Mouse (Mus musculus): ENCODE results near the gene Khsrp. TPM values are rescaled to one million over a fixed set of nuclear protein-coding genes. Genes with fewer than 3 reads are reported as not detected.

Gene Khsrp
- polyA plus RNA-seq, 1 experiment from 2014 or later, result 44.9 TPM

GRCm38 (mm10) chr17:56988441-56988840 is 42.9 kb downstream of the Khsrp start:
- peaks cover 6% of the 10 kb centered on the region; the same call in 1 of the 2 replicates for H3K4me1 ChIP-seq (ENCODE audit: control insufficient read depth, insufficient read depth, low read length)
- no peak overlapping the region for H3K4me3 ChIP-seq (ENCODE audit: low read depth, low read length)
- H3K9me3 ChIP-seq (ENCODE audit: control insufficient read depth, low read length), result no peaks in the 10 kb centered on the region
- no peak overlapping the region for H3K27ac ChIP-seq (replicated peaks; ENCODE audit: low read depth, low read length)
- no peaks in the 10 kb centered on the region for H3K27me3 ChIP-seq (replicated peaks; ENCODE audit: control insufficient read depth, insufficient read depth, low read length)
- peaks cover 14% of the 10 kb centered on the region for H3K36me3 ChIP-seq (ENCODE audit: control insufficient read depth, insufficient read depth, low read length)
- no peak overlapping the region for H3K4me2 ChIP-seq (ENCODE audit: low read depth, low read length)
- ATAC-seq (ENCODE audit: low read depth) (no peak), DNase-seq (ENCODE audit: low spot score) (no peak)
- 80% methylated on average over 7 of the region's 7 CpGs for WGBS
- no peak overlapping the region for H3K9ac ChIP-seq (ENCODE audit: low read depth, low read length)

GRCm38 (mm10) chr17:56986105-56986805 is 45.1 kb downstream of the Khsrp start:
- WGBS, result 64% methylated on average over 3 of the region's 3 CpGs
- H3K4me1 ChIP-seq (ENCODE audit: control insufficient read depth, insufficient read depth, low read length), result peaks cover 6% of the 10 kb centered on the region; the same call in 1 of the 2 replicates
- DNase-seq (ENCODE audit: low spot score), result no peak

GRCm38 (mm10) chr17:56985656-56986055 is 45.7 kb downstream of the Khsrp start:
- no peaks in the 10 kb centered on the region for H3K36me3 ChIP-seq (ENCODE audit: control insufficient read depth, insufficient read depth, low read length)
- H3K4me2 ChIP-seq (ENCODE audit: low read depth, low read length), result no peak overlapping the region
- no peak for DNase-seq (ENCODE audit: low spot score)
- no peak overlapping the region for H3K4me3 ChIP-seq (ENCODE audit: low read depth, low read length)
- no peak overlapping the region for H3K27ac ChIP-seq (replicated peaks; ENCODE audit: low read depth, low read length)
- 70% methylated on average over 3 of the region's 3 CpGs for WGBS
- no peaks in the 10 kb centered on the region for H3K9me3 ChIP-seq (ENCODE audit: control insufficient read depth, low read length)
- no peaks in the 10 kb centered on the region for H3K27me3 ChIP-seq (replicated peaks; ENCODE audit: control insufficient read depth, insufficient read depth, low read length)
- ATAC-seq (ENCODE audit: low read depth), result no peak
- no peak overlapping the region for H3K9ac ChIP-seq (ENCODE audit: low read depth, low read length)
- peaks cover under 1% of the 10 kb centered on the region; the same call in 1 of the 2 replicates for H3K4me1 ChIP-seq (ENCODE audit: control insufficient read depth, insufficient read depth, low read length)

More at GRCm38 (mm10) chr17:56986105-56986805, 45.1 kb downstream of the Khsrp start:
- Histone ChIP-seq H3K9ac (ENCODE audit: low read depth, low read length) (no peak overlapping the region), H3K4me3 (ENCODE audit: low read depth, low read length) (no peak overlapping the region), H3K9me3 (ENCODE audit: control insufficient read depth, low read length) (no peaks in the 10 kb centered on the region), H3K4me2 (ENCODE audit: low read depth, low read length) (no peak overlapping the region), H3K27me3 (replicated peaks; ENCODE audit: control insufficient read depth, insufficient read depth, low read length) (no peaks in the 10 kb centered on the region), H3K27ac (replicated peaks; ENCODE audit: low read depth, low read length) (no peak overlapping the region), H3K36me3 (ENCODE audit: control insufficient read depth, insufficient read depth, low read length) (no peaks in the 10 kb centered on the region)
- ATAC-seq (ENCODE audit: low read depth), result no peak

- ATAC-seq (ENCODE audit: low read depth), result no peak
- no peak overlapping the region for H3K27ac ChIP-seq (replicated peaks; ENCODE audit: low read depth, low read length)
- no peak overlapping the region for H3K4me3 ChIP-seq (ENCODE audit: low read depth, low read length)
- no peaks in the 10 kb centered on the region for H3K36me3 ChIP-seq (ENCODE audit: control insufficient read depth, insufficient read depth, low read length)
- H3K9me3 ChIP-seq (ENCODE audit: control insufficient read depth, low read length), result no peaks in the 10 kb centered on the region
- no peak for DNase-seq (ENCODE audit: low spot score)
- H3K4me2 ChIP-seq (ENCODE audit: low read depth, low read length), result no peak overlapping the region
- no peaks in the 10 kb centered on the region for H3K27me3 ChIP-seq (replicated peaks; ENCODE audit: control insufficient read depth, insufficient read depth, low read length)
- WGBS, result 67% methylated on average over 9 of the region's 9 CpGs
- no peak overlapping the region for H3K9ac ChIP-seq (ENCODE audit: low read depth, low read length)
- no peaks in the 10 kb centered on the region for H3K4me1 ChIP-seq (ENCODE audit: control insufficient read depth, insufficient read depth, low read length)
Measured at GRCm38 (mm10) chr17:56984886-56985285, 46.4 kb downstream of the Khsrp start.

- no peak for ATAC-seq (ENCODE audit: low read depth)
- Histone ChIP-seq H3K9ac (ENCODE audit: low read depth, low read length) (no peak within 1 kb of the TSS), H3K4me1 (ENCODE audit: control insufficient read depth, insufficient read depth, low read length) (no peaks in the 10 kb centered on the region), H3K4me2 (ENCODE audit: low read depth, low read length) (no peak within 1 kb of the TSS), H3K4me3 (ENCODE audit: low read depth, low read length) (no peak within 1 kb of the TSS), H3K27ac (replicated peaks; ENCODE audit: low read depth, low read length) (no peak within 1 kb of the TSS), H3K27me3 (replicated peaks; ENCODE audit: control insufficient read depth, insufficient read depth, low read length) (no peaks in the 10 kb centered on the region), H3K9me3 (ENCODE audit: control insufficient read depth, low read length) (no peaks in the 10 kb centered on the region), H3K36me3 (ENCODE audit: control insufficient read depth, insufficient read depth, low read length) (no peaks in the 10 kb centered on the region)
- WGBS, result 67% methylated on average over 5 of the region's 5 CpGs
- DNase-seq (ENCODE audit: low spot score), result no peak
Measured at GRCm38 (mm10) chr17:56982013-56982412, 49.3 kb downstream of the Khsrp start, which contains the start of gene Acer1. Gene Acer1, minus strand, starts transcription at chr17:56982126.

GRCm38 (mm10) chr17:56981049-56981448 is 50.3 kb downstream of the Khsrp start:
- DNase-seq (ENCODE audit: low spot score) (no peak), ATAC-seq (ENCODE audit: low read depth) (no peak)
- no peak overlapping the region for H3K4me2 ChIP-seq (ENCODE audit: low read depth, low read length)
- H3K9me3 ChIP-seq (ENCODE audit: control insufficient read depth, low read length), result no peaks in the 10 kb centered on the region
- 74% methylated on average over 7 of the region's 7 CpGs for WGBS
- H3K27ac ChIP-seq (replicated peaks; ENCODE audit: low read depth, low read length), result no peak overlapping the region
- H3K4me1 ChIP-seq (ENCODE audit: control insufficient read depth, insufficient read depth, low read length), result no peaks in the 10 kb centered on the region
- H3K27me3 ChIP-seq (replicated peaks; ENCODE audit: control insufficient read depth, insufficient read depth, low read length), result no peaks in the 10 kb centered on the region
- no peaks in the 10 kb centered on the region for H3K36me3 ChIP-seq (ENCODE audit: control insufficient read depth, insufficient read depth, low read length)
- no peak overlapping the region for H3K4me3 ChIP-seq (ENCODE audit: low read depth, low read length)
- no peak overlapping the region for H3K9ac ChIP-seq (ENCODE audit: low read depth, low read length)

- Histone ChIP-seq H3K9ac (ENCODE audit: low read depth, low read length) (no peak overlapping the region), H3K4me3 (ENCODE audit: low read depth, low read length) (no peak overlapping the region), H3K4me2 (ENCODE audit: low read depth, low read length) (no peak overlapping the region), H3K36me3 (ENCODE audit: control insufficient read depth, insufficient read depth, low read length) (no peaks in the 10 kb centered on the region), H3K4me1 (ENCODE audit: control insufficient read depth, insufficient read depth, low read length) (no peaks in the 10 kb centered on the region), H3K9me3 (ENCODE audit: control insufficient read depth, low read length) (no peaks in the 10 kb centered on the region), H3K27me3 (replicated peaks; ENCODE audit: control insufficient read depth, insufficient read depth, low read length) (no peaks in the 10 kb centered on the region), H3K27ac (replicated peaks; ENCODE audit: low read depth, low read length) (no peak overlapping the region)
- DNase-seq (ENCODE audit: low spot score) (no peak), ATAC-seq (ENCODE audit: low read depth) (no peak)
- WGBS, result 34% methylated on average over 7 of the region's 8 CpGs
Measured at GRCm38 (mm10) chr17:56979524-56979923, 51.8 kb downstream of the Khsrp start.

- Histone ChIP-seq H3K4me2 (ENCODE audit: low read depth, low read length) (no peak overlapping the region), H3K4me1 (ENCODE audit: control insufficient read depth, insufficient read depth, low read length) (no peaks in the 10 kb centered on the region), H3K36me3 (ENCODE audit: control insufficient read depth, insufficient read depth, low read length) (no peaks in the 10 kb centered on the region), H3K4me3 (ENCODE audit: low read depth, low read length) (no peak overlapping the region), H3K9me3 (ENCODE audit: control insufficient read depth, low read length) (no peaks in the 10 kb centered on the region), H3K27ac (replicated peaks; ENCODE audit: low read depth, low read length) (no peak overlapping the region), H3K27me3 (replicated peaks; ENCODE audit: control insufficient read depth, insufficient read depth, low read length) (no peaks in the 10 kb centered on the region), H3K9ac (ENCODE audit: low read depth, low read length) (no peak overlapping the region)
- ATAC-seq (ENCODE audit: low read depth) (no peak), DNase-seq (ENCODE audit: low spot score) (no peak)
- WGBS, result 64% methylated on average over 8 of the region's 8 CpGs
Measured at GRCm38 (mm10) chr17:56976531-56977390, 54.6 kb downstream of the Khsrp start.
